In genomic region chr12:105021441-105022069, GRCm38 (mm10) we compare ENCODE assay signal across 15 mouse cellular contexts. TPM values are rescaled to one million over a fixed set of nuclear protein-coding genes. Genes with fewer than 3 reads are reported as not detected.
A peak's percentile ranks its signal among the peaks of the same experiment; 100 is the strongest.
DNase-seq lines count a peak whose midpoint lies in the region; ATAC-seq and TF ChIP-seq lines count a peak whose summit lies in the region.
"Had no signal": no experiment of that assay in that cellular context is flagged by ENCODE, and none has a peak within 500 bp of the region (broad histone marks: within the 10 kb centered on the region; RNA-seq: fewer than 3 reads in every experiment).

No protein-coding gene starts in this region.

- H3K27me3 ChIP-seq in liver, embryonic 11.5 days (replicated peaks; ENCODE audit: control insufficient read depth, insufficient read depth, low read length) = no peaks in the 10 kb centered on the region
- H3K27me3 ChIP-seq in E14TG2a.4 (ENCODE audit: insufficient read depth, low read length) = peaks cover 24% of the 10 kb centered on the region
- no peaks in the 10 kb centered on the region for H3K27me3 ChIP-seq in liver, embryonic 12.5 days (replicated peaks)
- H3K27me3 ChIP-seq: embryonic facial prominence, embryonic 12.5 days had no signal

- peaks cover 4% of the 10 kb centered on the region for H3K36me3 ChIP-seq in liver, embryonic 11.5 days (ENCODE audit: control insufficient read depth, insufficient read depth, low read length)
- H3K36me3 ChIP-seq in E14TG2a.4 (ENCODE audit: insufficient read depth, low read length) = no peaks in the 10 kb centered on the region
- H3K36me3 ChIP-seq in liver, embryonic 12.5 days = peaks cover 17% of the 10 kb centered on the region
- H3K36me3 ChIP-seq: embryonic facial prominence, embryonic 12.5 days; lung, embryonic 15.5 days had no signal

- H3K9me3 ChIP-seq in liver, embryonic 11.5 days (ENCODE audit: control insufficient read depth, low read length) = peaks cover 11% of the 10 kb centered on the region
- no peaks in the 10 kb centered on the region for H3K9me3 ChIP-seq in E14TG2a.4 (ENCODE audit: low read length)
- H3K9me3 ChIP-seq in liver, embryonic 12.5 days (replicated peaks) = peaks cover 15% of the 10 kb centered on the region

- ATAC-seq in liver, embryonic 11.5 days (replicated peaks; ENCODE audit: low FRiP score) = no peak
- ATAC-seq in liver, embryonic 12.5 days = no peak
- ATAC-seq: hindbrain, embryonic 16.5 days had no signal

- no peak for TF ChIP-seq CTCF in E14TG2a.4 (conservative IDR thresholded peaks at IDR 0.05; ENCODE audit: low read length)

- 0 out of 2 replicates have a peak overlapping the region, but pooled peaks have one; percentile 36 for H3K9ac ChIP-seq in liver, embryonic 11.5 days (ENCODE audit: low read depth, low read length)
- H3K9ac ChIP-seq in liver, embryonic 12.5 days = peak overlapping the region; percentile 49
- H3K9ac ChIP-seq: embryonic facial prominence, embryonic 12.5 days; lung, embryonic 15.5 days had no signal

- WGBS in liver, embryonic 11.5 days = 62% methylated on average over 8 of the region's 8 CpGs
- 45% methylated on average over 8 of the region's 8 CpGs for WGBS in liver, embryonic 12.5 days (ENCODE audit: insufficient replicate concordance)

- H3K4me1 ChIP-seq in liver, embryonic 11.5 days (replicated peaks; ENCODE audit: control insufficient read depth, insufficient read depth, low read length) = peaks cover 41% of the 10 kb centered on the region
- H3K4me1 ChIP-seq in E14TG2a.4 (replicated peaks; ENCODE audit: low read depth, low read length) = peaks cover 50% of the 10 kb centered on the region
- H3K4me1 ChIP-seq in liver, embryonic 12.5 days = peaks cover 86% of the 10 kb centered on the region
- H3K4me1 ChIP-seq: embryonic facial prominence, embryonic 12.5 days had no signal

- DNase-seq in liver, embryonic 11.5 days (ENCODE audit: low spot score) = no peak
- DNase-seq in liver = no peak
- DNase-seq in naive thymus-derived CD4-positive, alpha-beta T cell, adult 2 months (ENCODE audit: low read depth) = peak; percentile 59
- no peak for DNase-seq in kidney, postnatal 10 days
- no peak for DNase-seq in heart, adult 9 months (ENCODE audit: low spot score in 2 of 2)
- DNase-seq: cerebellum, adult 11-12 months; kidney, adult 9 months; spleen, adult 18-20 months had no signal

- H3K4me2 ChIP-seq in liver, embryonic 11.5 days = peak overlapping the region; percentile 32
- H3K4me2 ChIP-seq in liver, embryonic 12.5 days = peak overlapping the region; percentile 74
- H3K4me2 ChIP-seq: embryonic facial prominence, embryonic 12.5 days; lung, embryonic 15.5 days had no signal

- 0 out of 2 replicates have a peak overlapping the region, but pooled peaks have one; percentile 10 for H3K4me3 ChIP-seq in liver, embryonic 11.5 days (ENCODE audit: low read depth, low read length)
- H3K4me3 ChIP-seq in E14TG2a.4 (replicated peaks; ENCODE audit: low read length) = peak overlapping the region; percentile 73
- H3K4me3 ChIP-seq in liver, embryonic 12.5 days = 0 out of 2 replicates have a peak overlapping the region, but pooled peaks have one; percentile 11
- H3K4me3 ChIP-seq: embryonic facial prominence, embryonic 12.5 days; forebrain, embryonic 10.5 days; left cerebral cortex, adult 2 months; lung, embryonic 15.5 days had no signal

- peak overlapping the region; percentile 35; the same call in 1 of the 2 replicates for H3K27ac ChIP-seq in liver, embryonic 11.5 days (ENCODE audit: low read depth, low read length)
- H3K27ac ChIP-seq in liver, embryonic 12.5 days = peak overlapping the region; percentile 97
- H3K27ac ChIP-seq: embryonic facial prominence, embryonic 12.5 days; forebrain, embryonic 10.5 days; left cerebral cortex, adult 2 months; lung, embryonic 15.5 days had no signal

RNA-seq across cellular contexts. Expression of gene Glrx5, which starts 10.9 kb away (rescaled TPM):
- polyA plus RNA-seq in liver, embryonic 11.5 days (2014; fragmentation: Nextera tagmentation; extraction: Ambion mirVana) = 610 and 611 TPM in 2 replicates
- 719 and 730 TPM in 2 replicates for polyA plus RNA-seq in liver, embryonic 12.5 days (2016; fragmentation: Nextera tagmentation; extraction: Ambion mirVana)

RNA-seq across cellular contexts. Expression of gene Syne3, which starts 11.9 kb away (rescaled TPM):
- polyA plus RNA-seq in liver, embryonic 11.5 days (2014; fragmentation: Nextera tagmentation; extraction: Ambion mirVana) = 1.4 and 1.8 TPM in 2 replicates
- polyA plus RNA-seq in liver, embryonic 12.5 days (2016; fragmentation: Nextera tagmentation; extraction: Ambion mirVana) = 2.1 and 2.5 TPM in 2 replicates

Comparison
In these comparisons a context has a peak if more than half of its experiments do, and no peak if none do; other contexts are left out.
1. H3K4me3 ChIP-seq: peak in every context shown above with its lines; median percentile 73 in E14TG2a.4; 11 in liver, embryonic 12.5 days; 10 in liver, embryonic 11.5 days.